Mouse (Mus musculus) cerebellum, postnatal 14 days (tissue): ENCODE measurements at regions not wholly inside any gene's neighbourhood (a gene's known extent, or its start where the extent isn't known, plus 50 kb on each side); places are given as distances from the start of the nearest gene placed in this dataset.
A peak's percentile ranks its signal among the peaks of the same experiment; 100 is the strongest.

Source experiments
- DNase-seq, 2 experiments: peaks; one replicate each; pipeline ENCODE4 v3.0.0; 2021; ENCODE audit warnings: mixed read lengths in 2 of 2

- DNase-seq = no peak
Measured at GRCm38 (mm10) chrX:77190863-77191262, 319.9 kb upstream of the Tbl1x start.

DNA sequence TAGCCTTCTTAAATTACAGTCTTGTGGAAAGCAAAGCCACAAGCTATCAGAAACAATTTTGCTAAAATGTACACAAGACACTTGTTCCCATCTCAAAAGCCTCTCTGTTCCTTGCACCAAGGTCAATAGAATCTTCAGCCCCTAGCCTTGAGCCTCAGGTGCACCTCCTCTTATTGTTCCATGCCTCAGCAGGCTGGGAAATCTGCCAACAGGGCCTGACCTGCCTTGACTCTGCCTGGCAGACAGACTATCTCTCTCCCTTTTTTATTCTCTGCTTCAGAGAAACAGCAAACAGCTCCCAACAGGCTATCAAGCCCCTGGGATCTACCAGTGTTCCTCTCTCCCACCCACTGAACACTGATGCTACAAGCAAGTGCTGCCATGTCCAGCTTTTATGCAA is 302.1 kb upstream of the Tbl1x start:
- DNase-seq = peak; percentile 4 to 17

DNA sequence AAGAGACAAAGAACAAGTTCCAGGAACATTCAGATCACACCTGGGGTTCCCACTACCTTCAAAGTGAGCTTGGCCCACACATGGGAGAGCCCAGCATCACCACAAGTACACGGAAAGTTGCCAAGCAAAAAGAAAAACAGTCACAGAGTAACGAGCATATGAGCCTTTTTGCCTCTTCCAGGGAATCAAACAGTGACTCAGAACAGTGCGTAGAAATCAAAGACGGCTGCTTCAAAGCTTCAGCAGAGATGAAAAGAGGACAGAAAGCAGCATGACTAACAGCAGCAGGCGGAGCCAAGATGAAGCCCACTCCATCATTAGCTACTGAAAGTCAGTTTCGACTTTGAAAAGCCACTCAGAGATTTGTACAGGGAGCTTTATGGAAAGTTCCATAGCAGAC is 291.5 kb upstream of the Tbl1x start:
- no peak for DNase-seq
